Mouse (Mus musculus) heart, embryonic 11.5 days (tissue): ENCODE results near the gene B3galt5. TPM values are rescaled to one million over a fixed set of nuclear protein-coding genes. Genes with fewer than 3 reads are reported as not detected.

Source experiments
- ATAC-seq: fragments of 200-750 bp; cut with Nextera tagmentation; replicated peaks from 2 replicates; pipeline ENCODE4 v1.8.0; 2017; ENCODE audit warnings: moderate library complexity; ENCODE audit not compliant: insufficient number of reproducible peaks, low FRiP score, low TSS enrichment
- H3K27ac ChIP-seq: fragments of 300-500 bp; sonication (generic); 2 replicates; pipeline ENCODE4 v1.5.1; 2014; ENCODE audit warnings: mild to moderate bottlenecking, low read depth, low read length
- H3K27me3 ChIP-seq: fragments of 300-500 bp; sonication (generic); 2 replicates; pipeline ENCODE4 v1.6.1; 2014; ENCODE audit warnings: mild to moderate bottlenecking, low read length, mixed read lengths; ENCODE audit not compliant: control insufficient read depth, insufficient read depth
- H3K36me3 ChIP-seq: fragments of 300-500 bp; sonication (generic); 2 replicates; pipeline ENCODE4 v1.6.1; 2014; ENCODE audit warnings: mild to moderate bottlenecking, low read length, moderate library complexity, mixed read lengths; ENCODE audit not compliant: control insufficient read depth, insufficient read depth
- H3K4me1 ChIP-seq: fragments of 300-500 bp; sonication (generic); 2 replicates; pipeline ENCODE4 v1.6.1; 2014; ENCODE audit warnings: low read length; ENCODE audit not compliant: control insufficient read depth, insufficient read depth
- H3K4me2 ChIP-seq: fragments of 300-500 bp; sonication (generic); 2 replicates; pipeline ENCODE4 v1.6.1; 2014; ENCODE audit warnings: mild to moderate bottlenecking, moderate library complexity
- H3K4me3 ChIP-seq: fragments of 300-500 bp; sonication (generic); 2 replicates; pipeline ENCODE4 v1.5.1; 2014; ENCODE audit warnings: low read depth, low read length
- H3K9ac ChIP-seq: fragments of 300-500 bp; sonication (generic); 2 replicates; pipeline ENCODE4 v1.6.1; 2014; ENCODE audit warnings: mild to moderate bottlenecking, low read depth, low read length, moderate library complexity
- H3K9me3 ChIP-seq: fragments of 300-500 bp; sonication (generic); replicated peaks from 2 replicates; pipeline ENCODE4 v1.6.1; 2016; ENCODE audit warnings: low read length; ENCODE audit not compliant: control insufficient read depth
- WGBS: fragments of 180-500 bp; shearing (Covaris S2); extraction: QIAGEN DNeasy Blood & Tissue Kit; methylation state at CpG from one replicate; pipeline ENCODE4 v1.1.7; 2014; ENCODE audit not compliant: insufficient replicate concordance; 5-methylcytosine and 5-hydroxymethylcytosine counted together
- polyA plus RNA-seq: library from polyadenylated mRNA; unstranded; fragments of >200 nt; fragmentation: Nextera tagmentation; extraction: Ambion mirVana; gene quantifications from 2 replicates; pipeline ENCODE4 v1.2.1, GENCODE M21; 2014

Gene B3galt5
- polyA plus RNA-seq, 1 experiment from 2014 or later: 0.03 TPM

GRCm38 (mm10) chr16:96231974-96232373 is 3.6 kb upstream of the B3galt5 start:
- ATAC-seq: no peak
- no peaks in the 10 kb centered on the region for H3K9me3 ChIP-seq
- no peak overlapping the region for H3K9ac ChIP-seq
- 0 out of 2 replicates have a peak, but pooled peaks cover 2% of the 10 kb centered on the region for H3K36me3 ChIP-seq
- no peaks in the 10 kb centered on the region for H3K4me1 ChIP-seq
- WGBS: 71% methylated on average over 8 of the region's 8 CpGs
- no peak overlapping the region for H3K27ac ChIP-seq
- no peak overlapping the region for H3K4me3 ChIP-seq
- H3K4me2 ChIP-seq: no peak overlapping the region
- no peaks in the 10 kb centered on the region for H3K27me3 ChIP-seq

DNA sequence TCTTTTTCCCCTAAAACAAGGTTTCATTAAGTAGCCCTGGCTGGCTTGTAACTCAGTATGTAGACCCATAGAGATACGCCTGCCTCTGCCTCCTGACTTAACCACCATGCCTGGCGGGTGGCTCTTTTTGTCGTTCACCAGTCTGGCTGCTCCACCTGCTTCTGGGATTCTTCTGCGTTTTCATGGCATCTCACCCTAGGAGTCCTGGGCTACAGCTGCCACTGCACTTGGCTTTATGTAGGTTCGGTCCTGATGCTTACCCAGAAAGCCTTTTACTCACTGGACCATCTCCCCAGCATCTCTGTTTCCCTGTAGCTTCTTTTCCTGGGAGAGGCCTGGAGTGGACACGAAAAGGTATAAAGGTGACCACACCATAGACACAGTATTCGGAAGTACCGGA is 1.6 kb upstream of the B3galt5 start:
- Histone ChIP-seq H3K27ac (no peak overlapping the region), H3K9me3 (no peaks in the 10 kb centered on the region), H3K36me3 (no peaks in the 10 kb centered on the region), H3K4me2 (no peak overlapping the region), H3K9ac (no peak overlapping the region), H3K4me1 (no peaks in the 10 kb centered on the region), H3K27me3 (no peaks in the 10 kb centered on the region), H3K4me3 (no peak overlapping the region)
- ATAC-seq: no peak
- WGBS: 80% methylated on average over 8 of the region's 8 CpGs

DNA sequence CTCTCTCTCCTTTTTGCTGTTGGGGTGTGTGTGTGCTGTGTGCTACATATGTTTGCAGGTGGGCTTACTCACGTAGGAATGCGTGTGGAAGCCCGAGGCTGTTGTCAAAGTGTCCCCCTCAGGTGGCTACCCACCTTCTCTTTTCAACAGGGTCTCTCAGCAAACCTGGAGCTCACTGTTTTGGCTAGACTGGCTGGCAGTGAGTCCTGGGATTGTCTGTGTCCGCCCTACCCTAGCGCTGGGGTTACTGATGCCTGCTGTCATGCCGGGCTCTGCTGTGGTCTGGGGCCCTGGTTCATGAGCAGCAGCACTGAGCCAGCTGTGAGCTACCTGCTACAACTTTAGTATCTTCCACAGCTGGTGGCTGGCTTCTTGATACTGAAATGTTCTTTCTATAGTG is 8.9 kb downstream of the B3galt5 start:
- Histone ChIP-seq H3K4me1 (no peaks in the 10 kb centered on the region), H3K36me3 (no peaks in the 10 kb centered on the region), H3K27ac (no peak overlapping the region), H3K27me3 (no peaks in the 10 kb centered on the region), H3K4me3 (no peak overlapping the region), H3K9ac (no peak overlapping the region), H3K4me2 (no peak overlapping the region), H3K9me3 (0 out of 2 replicates have a peak, but pooled peaks cover 4% of the 10 kb centered on the region)
- ATAC-seq: no peak
- 67% methylated on average over 6 of the region's 6 CpGs for WGBS

DNA sequence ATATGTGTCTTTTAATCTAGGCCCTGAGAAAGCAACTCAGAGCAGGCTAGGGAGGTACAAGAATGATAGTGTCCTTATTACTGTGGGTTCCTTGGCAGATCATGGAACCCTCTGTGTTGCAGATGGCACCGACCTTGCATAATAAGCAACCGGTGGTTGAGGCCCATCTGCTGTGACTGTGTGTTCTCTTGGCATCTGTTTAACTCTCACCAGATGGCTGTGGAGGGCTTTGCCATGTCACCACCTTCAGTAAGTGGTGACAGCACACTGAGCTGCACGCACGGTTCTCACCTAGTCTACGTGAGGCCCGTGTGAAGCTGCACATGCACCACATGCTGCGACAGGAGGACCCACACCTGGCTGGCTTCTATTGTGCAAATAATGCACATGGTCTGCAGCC is 14.0 kb downstream of the B3galt5 start:
- no peaks in the 10 kb centered on the region for H3K27me3 ChIP-seq
- no peak for ATAC-seq
- H3K4me1 ChIP-seq: no peaks in the 10 kb centered on the region
- no peak overlapping the region for H3K4me3 ChIP-seq
- no peaks in the 10 kb centered on the region for H3K36me3 ChIP-seq
- no peak overlapping the region for H3K4me2 ChIP-seq
- 0 out of 2 replicates have a peak, but pooled peaks cover 4% of the 10 kb centered on the region for H3K9me3 ChIP-seq
- no peak overlapping the region for H3K9ac ChIP-seq
- 63% methylated on average over 7 of the region's 7 CpGs for WGBS
- H3K27ac ChIP-seq: no peak overlapping the region

- 0 out of 2 replicates have a peak, but pooled peaks cover 2% of the 10 kb centered on the region for H3K9me3 ChIP-seq
- H3K36me3 ChIP-seq: no peaks in the 10 kb centered on the region
- no peak overlapping the region for H3K4me3 ChIP-seq
- 77% methylated on average over 1 of the region's 1 CpGs for WGBS
- no peaks in the 10 kb centered on the region for H3K4me1 ChIP-seq
- no peak for ATAC-seq
- no peak overlapping the region for H3K9ac ChIP-seq
- no peaks in the 10 kb centered on the region for H3K27me3 ChIP-seq
- H3K27ac ChIP-seq: no peak overlapping the region
- H3K4me2 ChIP-seq: no peak overlapping the region
Observed at GRCm38 (mm10) chr16:96252146-96252545, 16.5 kb downstream of the B3galt5 start.

DNA sequence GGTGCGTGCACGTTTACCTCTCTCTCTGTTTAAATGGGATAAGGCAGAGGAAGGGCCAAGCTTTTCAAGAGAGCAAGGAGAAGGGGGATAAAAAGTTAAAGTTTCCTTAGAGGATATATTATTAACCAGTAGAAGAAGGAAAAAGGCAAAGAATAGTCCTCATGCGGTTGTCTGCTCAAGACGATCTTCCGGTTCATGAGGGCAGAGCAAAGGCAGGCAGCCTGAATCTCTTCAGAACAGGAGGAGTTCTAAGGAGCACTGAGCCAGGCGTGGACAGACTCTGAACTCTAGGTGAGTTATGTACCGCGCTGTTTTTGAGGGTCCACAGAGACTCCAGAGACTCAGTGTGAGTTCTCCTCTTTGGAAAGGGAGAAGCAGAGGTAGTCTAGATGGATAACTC is 22.8 kb downstream of the B3galt5 start:
- no peaks in the 10 kb centered on the region for H3K9me3 ChIP-seq
- no peak overlapping the region for H3K9ac ChIP-seq
- no peak overlapping the region for H3K4me2 ChIP-seq
- H3K27ac ChIP-seq: no peak overlapping the region
- H3K36me3 ChIP-seq: no peaks in the 10 kb centered on the region
- no peak overlapping the region for H3K4me3 ChIP-seq
- no peaks in the 10 kb centered on the region for H3K4me1 ChIP-seq
- no peak for ATAC-seq
- no peaks in the 10 kb centered on the region for H3K27me3 ChIP-seq
- 82% methylated on average over 8 of the region's 8 CpGs for whole genome bisulfite sequencing

DNA sequence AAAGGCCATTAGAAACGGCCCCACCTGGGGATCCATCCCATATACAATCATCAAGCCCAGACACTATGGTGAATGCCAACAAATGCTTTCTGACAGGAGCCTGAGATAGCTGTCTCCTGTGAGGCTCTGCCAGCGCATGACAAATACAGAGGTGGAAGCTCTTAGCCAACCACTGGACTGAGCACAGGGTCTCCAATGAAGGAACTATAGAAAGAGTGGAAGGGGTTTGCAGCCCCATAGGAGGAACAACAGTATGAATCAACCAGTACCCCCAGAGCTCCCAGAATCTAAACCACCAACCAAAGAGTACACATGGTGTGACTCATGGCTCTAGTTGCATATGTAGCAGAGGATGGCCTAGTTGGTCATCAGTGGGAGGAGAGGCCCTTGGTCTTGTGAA is 36.1 kb downstream of the B3galt5 start:
- H3K9me3 ChIP-seq: no peaks in the 10 kb centered on the region
- ATAC-seq: no peak
- 77% methylated on average over 2 of the region's 2 CpGs for WGBS
- H3K27ac ChIP-seq: no peak overlapping the region
- H3K4me2 ChIP-seq: no peak overlapping the region
- H3K36me3 ChIP-seq: no peaks in the 10 kb centered on the region
- H3K4me3 ChIP-seq: no peak overlapping the region
- no peak overlapping the region for H3K9ac ChIP-seq
- H3K4me1 ChIP-seq: no peaks in the 10 kb centered on the region
- no peaks in the 10 kb centered on the region for H3K27me3 ChIP-seq

- Histone ChIP-seq H3K4me3 (no peak overlapping the region), H3K4me2 (no peak overlapping the region), H3K27me3 (no peaks in the 10 kb centered on the region), H3K9me3 (no peaks in the 10 kb centered on the region), H3K27ac (no peak overlapping the region), H3K36me3 (no peaks in the 10 kb centered on the region), H3K9ac (no peak overlapping the region), H3K4me1 (no peaks in the 10 kb centered on the region)
- no peak for ATAC-seq
- 57% methylated on average over 14 of the region's 14 CpGs for WGBS
Observed at GRCm38 (mm10) chr16:96272929-96273619, 37.5 kb downstream of the B3galt5 start.

GRCm38 (mm10) chr16:96276596-96276995 is 41.0 kb downstream of the B3galt5 start:
- Histone ChIP-seq H3K27ac (no peak overlapping the region), H3K4me1 (no peaks in the 10 kb centered on the region; the same call in 1 of the 2 replicates), H3K9me3 (no peaks in the 10 kb centered on the region), H3K4me3 (no peak overlapping the region), H3K36me3 (no peaks in the 10 kb centered on the region), H3K9ac (no peak overlapping the region), H3K27me3 (peaks cover 30% of the 10 kb centered on the region), H3K4me2 (no peak overlapping the region)
- ATAC-seq: no peak
- 53% methylated on average over 3 of the region's 3 CpGs for WGBS
